Comparison of ENCODE assay signal across 23 mouse cellular contexts in the genomic region with DNA sequence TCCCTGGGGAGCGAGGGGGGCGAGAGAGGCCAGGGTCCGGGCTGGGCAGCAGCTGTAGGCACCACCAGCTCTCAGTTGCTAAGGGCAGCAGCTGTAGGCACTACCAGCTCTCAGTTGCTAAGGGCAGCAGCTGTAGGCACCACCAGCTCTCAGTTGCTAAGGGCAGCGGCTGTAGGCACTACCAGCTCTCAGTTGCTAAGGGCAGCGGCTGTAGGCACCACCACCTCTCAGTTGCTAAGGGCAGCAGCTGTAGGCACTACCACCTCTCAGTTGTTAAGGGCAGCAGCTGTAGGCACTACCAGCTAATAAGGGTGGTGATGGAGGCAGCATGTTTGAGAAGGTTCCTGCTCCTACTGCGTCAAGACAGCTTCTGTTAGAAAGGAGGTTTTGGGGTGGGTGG. TPM values are rescaled to one million over a fixed set of nuclear protein-coding genes. Genes with fewer than 3 reads are reported as not detected.
A peak's percentile ranks its signal among the peaks of the same experiment; 100 is the strongest.
DNase-seq lines count a peak whose midpoint lies in the region; ATAC-seq and TF ChIP-seq lines count a peak whose summit lies in the region.
"Had no signal": no experiment of that assay in that cellular context is flagged by ENCODE, and none has a peak within 500 bp of the region (broad histone marks: within the 10 kb centered on the region; RNA-seq: fewer than 3 reads in every experiment).

No protein-coding gene starts in this region.

- 54% methylated on average over 6 of the region's 6 CpGs for WGBS in midbrain, postnatal 0 days
- WGBS in midbrain, embryonic 13.5 days: 50% methylated on average over 6 of the region's 6 CpGs
- 67% methylated on average over 6 of the region's 6 CpGs for WGBS in embryonic facial prominence, embryonic 10.5 days

- H3K36me3 ChIP-seq in midbrain, postnatal 0 days (ENCODE audit: insufficient read depth, low read length): no peaks in the 10 kb centered on the region
- H3K36me3 ChIP-seq in midbrain, embryonic 13.5 days: no peaks in the 10 kb centered on the region
- H3K36me3 ChIP-seq in embryonic facial prominence, embryonic 10.5 days (replicated peaks): no peaks in the 10 kb centered on the region
- H3K36me3 ChIP-seq: embryonic facial prominence, embryonic 12.5 days; neural tube, embryonic 13.5 days; stomach, embryonic 15.5 days had no signal

- no peak overlapping the region for H3K9ac ChIP-seq in midbrain, postnatal 0 days (replicated peaks; ENCODE audit: low read length, poor library complexity, severe bottlenecking)
- H3K9ac ChIP-seq in midbrain, embryonic 13.5 days (replicated peaks): no peak overlapping the region
- H3K9ac ChIP-seq: embryonic facial prominence, embryonic 12.5 days; limb, embryonic 15.5 days; neural tube, embryonic 13.5 days; stomach, embryonic 15.5 days had no signal

- no peak overlapping the region for H3K4me3 ChIP-seq in midbrain, postnatal 0 days (ENCODE audit: low read depth, low read length)
- no peak overlapping the region for H3K4me3 ChIP-seq in midbrain, embryonic 13.5 days (replicated peaks)
- no peak overlapping the region; the same call in 1 of the 2 replicates for H3K4me3 ChIP-seq in embryonic facial prominence, embryonic 10.5 days
- H3K4me3 ChIP-seq: embryonic facial prominence, embryonic 12.5 days; limb, embryonic 15.5 days; neural tube, embryonic 13.5 days; stomach, embryonic 15.5 days had no signal

- H3K9me3 ChIP-seq in midbrain, postnatal 0 days (ENCODE audit: low read length): no peaks in the 10 kb centered on the region
- H3K9me3 ChIP-seq in midbrain, embryonic 13.5 days: no peaks in the 10 kb centered on the region
- H3K9me3 ChIP-seq in embryonic facial prominence, embryonic 10.5 days: no peaks in the 10 kb centered on the region
- H3K9me3 ChIP-seq: embryonic facial prominence, embryonic 12.5 days; limb, embryonic 15.5 days; neural tube, embryonic 13.5 days; stomach, embryonic 15.5 days had no signal

- no peak for TF ChIP-seq CTCF in midbrain, postnatal 0 days (IDR thresholded peaks at IDR 0.05)

- no peak overlapping the region for H3K27ac ChIP-seq in midbrain, postnatal 0 days (ENCODE audit: low read depth, low read length)
- H3K27ac ChIP-seq in midbrain, embryonic 13.5 days: no peak overlapping the region
- H3K27ac ChIP-seq in embryonic facial prominence, embryonic 10.5 days (replicated peaks): peak overlapping the region; percentile 79
- H3K27ac ChIP-seq: embryonic facial prominence, embryonic 12.5 days; limb, embryonic 15.5 days; neural tube, embryonic 13.5 days; stomach, embryonic 15.5 days had no signal

- DNase-seq in gastrocnemius, postnatal 14 days: peak; percentile 5
- DNase-seq in gastrocnemius, adult 18-20 months (ENCODE audit: low spot score): no peak
- DNase-seq in midbrain, postnatal 0 days (ENCODE audit: low spot score): peak; percentile 67
- DNase-seq in embryonic facial prominence, embryonic 10.5 days (ENCODE audit: low spot score): peak; percentile 37
- peak; percentile 72 for DNase-seq in retina, embryonic 14.5 days (ENCODE audit: low spot score)
- DNase-seq in liver: no peak
- DNase-seq in ovary, postnatal 14 days (ENCODE audit: low spot score): no peak
- DNase-seq: adrenal gland, postnatal 36 days; cerebellum, adult 2 months; heart, postnatal 10 days; kidney, adult 11 months; right cerebral cortex, postnatal 25 days; thymus, adult 18-20 months had no signal

- no peak for ATAC-seq in midbrain, postnatal 0 days (ENCODE audit: low FRiP score)
- ATAC-seq in midbrain, embryonic 13.5 days: no peak
- ATAC-seq: lung, postnatal 0 days; Patski had no signal

- H3K4me1 ChIP-seq in midbrain, postnatal 0 days (ENCODE audit: insufficient read depth, low read length): no peaks in the 10 kb centered on the region
- H3K4me1 ChIP-seq in midbrain, embryonic 13.5 days (replicated peaks): peaks cover 21% of the 10 kb centered on the region
- peaks cover 79% of the 10 kb centered on the region for H3K4me1 ChIP-seq in embryonic facial prominence, embryonic 10.5 days

- intact Hi-C loops in gastrocnemius, postnatal 14 days (cut with DNase I; ENCODE audit: low total_unique reads): loop anchor here (2.0 kb wide), 1 partner anchor 310 kb away; no protein-coding TSS in a partner anchor

- no peak overlapping the region for H3K4me2 ChIP-seq in midbrain, postnatal 0 days (ENCODE audit: low read depth, low read length, poor library complexity, severe bottlenecking)
- H3K4me2 ChIP-seq in midbrain, embryonic 13.5 days (replicated peaks): no peak overlapping the region
- H3K4me2 ChIP-seq: embryonic facial prominence, embryonic 12.5 days; heart, embryonic 11.5 days; limb, embryonic 15.5 days; neural tube, embryonic 13.5 days; stomach, embryonic 15.5 days had no signal

- no peaks in the 10 kb centered on the region for H3K27me3 ChIP-seq in midbrain, postnatal 0 days (ENCODE audit: insufficient read depth, low read length)
- H3K27me3 ChIP-seq in midbrain, embryonic 13.5 days: peaks cover 8% of the 10 kb centered on the region; the same call in 1 of the 2 replicates
- peaks cover 48% of the 10 kb centered on the region for H3K27me3 ChIP-seq in embryonic facial prominence, embryonic 10.5 days (replicated peaks; ENCODE audit: low read depth, poor library complexity, severe bottlenecking)
- H3K27me3 ChIP-seq: limb, embryonic 15.5 days; Patski; stomach, embryonic 15.5 days had no signal

RNA-seq across cellular contexts. Expression of gene Mdfi, which starts 45.5 kb away (rescaled TPM):
- total RNA-seq in gastrocnemius, postnatal 14 days (2021): 1 to 10 TPM; 2.4 to 3.5 TPM
- total RNA-seq in gastrocnemius, adult 18-20 months (2021): under 1 TPM in 1 of 2 experiments, not detected in 1; 0.64 TPM
- total RNA-seq in midbrain, postnatal 0 days (2014; rRNA removed): 19.2 and 21.4 TPM in 2 replicates
- polyA plus RNA-seq in midbrain, postnatal 0 days (2015; fragmentation: Nextera tagmentation; extraction: Ambion mirVana): 1.3 and 1.6 TPM in 2 replicates
- polyA plus RNA-seq in midbrain, embryonic 13.5 days (2015; fragmentation: Nextera tagmentation; extraction: Ambion mirVana): 2.8 and 4.4 TPM in 2 replicates
- 21.0 and 25.1 TPM in 2 replicates for polyA plus RNA-seq in embryonic facial prominence, embryonic 10.5 days (2016; fragmentation: Nextera tagmentation; extraction: Ambion mirVana)
- total RNA-seq: megakaryocyte, adult 5-6 weeks; monocyte, adult 5-6 weeks had no signal
- polyA plus RNA-seq: Patski had no signal

RNA-seq across cellular contexts. Expression of gene Tfeb, which starts 52.2 kb away (rescaled TPM):
- total RNA-seq in gastrocnemius, postnatal 14 days (2021): 10 to 100 TPM; 60.0 to 66.0 TPM
- total RNA-seq in gastrocnemius, adult 18-20 months (2021): 100 to 1,000 TPM in 1 of 2 experiments, 10 to 100 TPM in 1; 93.6 to 108 TPM
- total RNA-seq in midbrain, postnatal 0 days (2014; rRNA removed): 5.2 and 9.6 TPM in 2 replicates
- 4.0 and 5.4 TPM in 2 replicates for polyA plus RNA-seq in midbrain, postnatal 0 days (2015; fragmentation: Nextera tagmentation; extraction: Ambion mirVana)
- polyA plus RNA-seq in midbrain, embryonic 13.5 days (2015; fragmentation: Nextera tagmentation; extraction: Ambion mirVana): 1.8 and 2.0 TPM in 2 replicates
- 2.3 and 2.9 TPM in 2 replicates for polyA plus RNA-seq in embryonic facial prominence, embryonic 10.5 days (2016; fragmentation: Nextera tagmentation; extraction: Ambion mirVana)

Comparison
In these comparisons a context has a peak if more than half of its experiments do, and no peak if none do; other contexts are left out.
1. DNase-seq: peak in gastrocnemius, postnatal 14 days (single experiment), midbrain, postnatal 0 days (single experiment), embryonic facial prominence, embryonic 10.5 days (single experiment) and retina, embryonic 14.5 days (single experiment); none in gastrocnemius, adult 18-20 months (single experiment), liver (single experiment) and ovary, postnatal 14 days (single experiment).